Mouse (Mus musculus): ENCODE measurements around the gene Olfr628. TPM values are rescaled to one million over a fixed set of nuclear protein-coding genes. Genes with fewer than 3 reads are reported as not detected.

Gene Olfr628
- total and polyA plus RNA-seq, 3 experiments: not detected

DNA sequence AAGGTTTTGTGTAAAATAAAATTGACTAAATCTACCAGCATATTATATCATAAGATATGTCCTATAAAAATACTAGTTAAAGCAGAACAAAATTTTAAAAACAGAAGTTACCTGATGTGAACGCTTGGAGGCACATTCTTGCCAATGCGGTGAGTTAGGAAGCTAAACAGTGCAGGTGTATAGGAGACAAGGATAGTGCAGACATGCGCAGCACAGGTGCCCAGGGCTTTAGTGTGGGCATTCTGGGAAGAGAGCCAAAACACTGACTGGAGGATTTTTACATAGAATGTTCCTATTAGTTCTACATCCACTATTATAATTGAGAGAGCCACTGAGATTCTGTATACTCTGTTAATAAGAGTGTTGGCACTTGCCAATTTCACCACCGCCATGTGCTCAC, 30.7 kb upstream of the Olfr628 start:
- no peak overlapping the region for H3K4me2 ChIP-seq (ENCODE audit: insufficient read depth, low read depth, poor library complexity, severe bottlenecking)
- no peak overlapping the region for H3K27ac ChIP-seq (ENCODE audit: insufficient read depth, low read depth)
- no peak for TF ChIP-seq MYC (IDR thresholded peaks at IDR 0.05; ENCODE audit: low read depth, low read length)
- TF ChIP-seq RAD21 (IDR thresholded peaks at IDR 0.05; ENCODE audit: low read depth, low read length): no peak
- TF ChIP-seq SMC3 (IDR thresholded peaks at IDR 0.05; ENCODE audit: low read depth, low read length): no peak
- TF ChIP-seq USF2 (conservative IDR thresholded peaks at IDR 0.05; ENCODE audit: low read depth, low read length): no peak
- no peak for TF ChIP-seq NRF1 (IDR thresholded peaks at IDR 0.05; ENCODE audit: low read depth, low read length)
- TF ChIP-seq USF1 (IDR thresholded peaks at IDR 0.05; ENCODE audit: low read depth, low read length): no peak
- no peak for TF ChIP-seq PAX5 (IDR thresholded peaks at IDR 0.05; ENCODE audit: low read length)
- TF ChIP-seq HCFC1 (IDR thresholded peaks at IDR 0.05; ENCODE audit: low read depth, low read length): no peak
- TF ChIP-seq CTCF (conservative IDR thresholded peaks at IDR 0.05 in 1 of 2, IDR thresholded peaks at IDR 0.05 in 1 of 2; ENCODE audit: low read depth in 2 of 2, low read length in 2 of 2): no peak
- no peak for TF ChIP-seq EP300 (IDR thresholded peaks at IDR 0.05; ENCODE audit: low read length)
- no peak for TF ChIP-seq SIN3A (IDR thresholded peaks at IDR 0.05; ENCODE audit: low read length)
- TF ChIP-seq E2F4 (IDR thresholded peaks at IDR 0.05; ENCODE audit: insufficient replicate concordance, low read depth, low read length): no peak
- TF ChIP-seq ETS1 (conservative IDR thresholded peaks at IDR 0.05; ENCODE audit: low read depth, low read length): no peak
- no peak for TF ChIP-seq CHD1 (IDR thresholded peaks at IDR 0.05; ENCODE audit: low read depth, low read length)
- TF ChIP-seq MAFK (IDR thresholded peaks at IDR 0.05; ENCODE audit: insufficient replicate concordance, low read length): no peak
- no peak overlapping the region for H3K9ac ChIP-seq (ENCODE audit: insufficient read depth, low read depth)
- no peaks in the 10 kb centered on the region for H3K27me3 ChIP-seq (replicated peaks)
- H3K4me3 ChIP-seq (replicated peaks in 1 of 3; ENCODE audit: low read depth in 2 of 3, low read length in 2 of 3, poor library complexity in 1 of 3): no peak overlapping the region
- no peaks in the 10 kb centered on the region for H3K36me3 ChIP-seq (replicated peaks in 1 of 2; ENCODE audit: control insufficient read depth in 1 of 2, insufficient read depth in 1 of 2, low read length in 1 of 2)
- dilution Hi-C loops (cut with MboI; ENCODE audit: extremely low pct_ligation_motif_present, extremely low pct_unique_long_range_greater_than_20kb, low sequenced_read_pairs): no loop called here
- no peak for DNase-seq (ENCODE audit: extremely low read depth)
- H3K9me3 ChIP-seq (replicated peaks; ENCODE audit: low read length): no peaks in the 10 kb centered on the region
- no peaks in the 10 kb centered on the region for H3K79me2 ChIP-seq (replicated peaks; ENCODE audit: control insufficient read depth, extremely low read depth, insufficient read depth, poor library complexity, severe bottlenecking)
- in situ Hi-C loops (cut with MboI; ENCODE audit: low pct_ligation_motif_present, low pct_unique_long_range_greater_than_20kb, low sequenced_read_pairs): no loop called here
- H3K4me1 ChIP-seq (ENCODE audit: control insufficient read depth in 1 of 2, insufficient read depth in 2 of 2): no peaks in the 10 kb centered on the region

DNA sequence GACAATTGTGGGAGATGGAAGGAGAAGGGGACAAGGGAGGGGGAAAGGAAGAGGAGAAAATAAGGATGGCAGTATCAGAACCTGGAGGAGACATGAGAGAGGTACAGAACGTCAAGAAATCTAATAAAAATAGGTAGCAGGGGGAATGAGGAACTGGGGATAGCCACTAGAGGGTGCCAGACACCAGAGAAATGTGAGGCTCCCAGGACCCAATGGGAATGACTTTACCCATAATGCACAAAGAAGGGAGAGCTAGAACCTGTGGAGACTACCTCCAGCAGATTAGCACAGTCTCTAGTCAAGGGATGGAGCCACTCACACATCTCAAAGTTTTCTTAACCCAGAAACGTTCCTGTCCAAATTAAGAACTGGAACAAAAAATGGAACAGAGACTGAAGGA, 18.1 kb upstream of the Olfr628 start:
- dilution Hi-C loops (cut with MboI; ENCODE audit: extremely low pct_ligation_motif_present, extremely low pct_unique_long_range_greater_than_20kb, low sequenced_read_pairs): no loop called here
- peak; percentile 62 for DNase-seq (ENCODE audit: extremely low read depth)
- H3K36me3 ChIP-seq (replicated peaks in 1 of 2; ENCODE audit: control insufficient read depth in 1 of 2, insufficient read depth in 1 of 2, low read length in 1 of 2): no peaks in the 10 kb centered on the region

More for the DNA sequence above, 18.1 kb upstream of the Olfr628 start:
- no peaks in the 10 kb centered on the region for H3K27me3 ChIP-seq (replicated peaks)
- H3K9ac ChIP-seq (ENCODE audit: insufficient read depth, low read depth): no peak overlapping the region
- no peaks in the 10 kb centered on the region for H3K4me1 ChIP-seq (ENCODE audit: control insufficient read depth in 1 of 2, insufficient read depth in 2 of 2)
- H3K9me3 ChIP-seq (replicated peaks; ENCODE audit: low read length): no peaks in the 10 kb centered on the region
- H3K4me3 ChIP-seq (replicated peaks in 1 of 3; ENCODE audit: low read depth in 2 of 3, low read length in 2 of 3, poor library complexity in 1 of 3): no peak overlapping the region
- H3K4me2 ChIP-seq (ENCODE audit: insufficient read depth, low read depth, poor library complexity, severe bottlenecking): no peak overlapping the region
- in situ Hi-C loops (cut with MboI; ENCODE audit: low pct_ligation_motif_present, low pct_unique_long_range_greater_than_20kb, low sequenced_read_pairs): loop anchor here (5.0 to 25.0 kb wide), 2 partner anchors 160 to 475 kb away; partner anchors contain the start of genes Olfr648 and Olfr649
- no peak overlapping the region for H3K27ac ChIP-seq (ENCODE audit: insufficient read depth, low read depth)
- peak; percentile 66 for TF ChIP-seq SMC3 (IDR thresholded peaks at IDR 0.05; ENCODE audit: low read depth, low read length)
- peak; percentile 47 to 83; a peak in 3 of 4 replicates for TF ChIP-seq CTCF (conservative IDR thresholded peaks at IDR 0.05 in 1 of 2, IDR thresholded peaks at IDR 0.05 in 1 of 2; ENCODE audit: low read depth in 2 of 2, low read length in 2 of 2)
- no peak for TF ChIP-seq GABPA (IDR thresholded peaks at IDR 0.05; ENCODE audit: insufficient replicate concordance, low read depth, low read length)
- TF ChIP-seq RAD21 (IDR thresholded peaks at IDR 0.05; ENCODE audit: low read depth, low read length): peak; percentile 86
- no peaks in the 10 kb centered on the region for H3K79me2 ChIP-seq (replicated peaks; ENCODE audit: control insufficient read depth, extremely low read depth, insufficient read depth, poor library complexity, severe bottlenecking)

Data from CH12.LX (cell line).